Mouse (Mus musculus) left cerebral cortex, adult 2 months (tissue): ENCODE measurements around the gene D630023F18Rik. TPM values are rescaled to one million over a fixed set of nuclear protein-coding genes. Genes with fewer than 3 reads are reported as not detected.

Source experiments
- DNase-seq, 2 experiments: peaks; one replicate each; pipeline ENCODE4 v3.0.0; 2021 to 2022; ENCODE audit warnings: low spot score in 2 of 2, mixed read lengths in 1 of 2; ENCODE audit errors: extremely low spot score in 1 of 2
- H3K27ac ChIP-seq: fragments of 200-600 bp; 2 replicates; pipeline ENCODE4 v1.8.1; 2022
- H3K4me3 ChIP-seq: fragments of 200-600 bp; 2 replicates; pipeline ENCODE4 v1.8.1; 2022
- CTCF ChIP-seq: fragments of 200-600 bp; IDR thresholded peaks from 2 replicates; pipeline ENCODE4 v1.8.1; 2022; ENCODE audit warnings: antibody characterized with exemption, mild to moderate bottlenecking, moderate library complexity
- intact Hi-C: fragments of 180-260 bp; cut with DNase I; formaldehyde crosslinking; loops from one replicate; pipeline ENCODE4 v1.15.1; 2025
- long read RNA-seq, 2 experiments: library from polyadenylated mRNA; stranded (forward); transcript quantifications; one replicate each; pipeline ENCODE4 v2.0.0; 2021; ENCODE audit warnings: borderline mapping rate in 2 of 2
- total RNA-seq, 2 experiments: library from RNA; stranded (reverse); gene quantifications; 2 replicates each; pipeline ENCODE4 v1.2.3; 2021

The D630023F18Rik gene
- 1 to 10 TPM; 6.0 to 6.6 TPM for total RNA-seq
- long read RNA-seq, experiment 1, partial matches to known transcripts, result 0 of 3 reads
- long read RNA-seq, experiment 1, other reads (novel, unspliced or antisense), result 0 of 3 reads
- long read RNA-seq, experiment 2, partial matches to known transcripts, result 0 of 2 reads
- long read RNA-seq, experiment 2, other reads (novel, unspliced or antisense), result 0 of 2 reads

DNA sequence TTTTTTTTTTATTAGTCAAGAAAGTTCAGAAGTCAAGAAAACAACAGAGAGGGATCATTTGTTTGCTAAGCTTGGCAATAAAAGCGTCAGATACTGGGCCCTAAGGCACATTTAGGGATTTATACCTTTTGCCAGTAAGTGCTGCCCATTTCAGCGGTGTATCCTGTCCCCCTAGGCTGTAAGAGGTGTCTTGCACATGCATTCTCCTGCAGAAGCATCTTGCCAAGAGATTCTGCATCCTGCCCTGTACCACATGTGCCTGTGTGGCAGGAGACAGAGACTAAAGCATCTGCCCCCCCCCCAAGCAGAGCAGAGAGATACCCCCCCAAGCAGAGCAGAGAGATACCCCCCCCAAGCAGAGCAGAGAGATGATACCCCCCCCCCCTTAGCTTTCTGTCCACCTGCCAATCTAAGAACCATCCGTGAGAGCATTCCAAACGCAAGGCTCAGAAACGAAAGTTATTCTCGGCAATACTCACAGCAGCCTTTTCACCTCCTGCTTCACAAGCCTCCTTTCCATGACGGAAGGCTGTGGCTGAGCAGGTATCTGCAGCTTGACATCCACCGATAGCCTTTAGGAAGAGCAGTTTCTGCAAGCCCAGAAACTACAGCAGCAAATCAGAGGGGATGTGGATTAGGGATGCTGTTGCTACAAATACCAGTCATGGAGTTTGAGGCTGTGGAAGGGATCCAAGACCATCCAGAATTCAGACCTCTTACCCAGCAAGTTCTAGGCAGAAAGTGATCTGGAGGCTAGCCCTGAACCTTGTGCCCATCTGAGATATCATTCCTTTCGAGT, at the start of gene D630023F18Rik:
Gene D630023F18Rik (minus strand): TSS at position 641 of the 799 bp plus-strand sequence.
- intact Hi-C loops, result no loop called here
- Histone ChIP-seq H3K27ac (no peak within 1 kb of the TSS), H3K4me3 (peak within 1 kb of the TSS; percentile 52)
- peak; percentile 19 to 23 for DNase-seq
- TF ChIP-seq CTCF, result no peak

DNA sequence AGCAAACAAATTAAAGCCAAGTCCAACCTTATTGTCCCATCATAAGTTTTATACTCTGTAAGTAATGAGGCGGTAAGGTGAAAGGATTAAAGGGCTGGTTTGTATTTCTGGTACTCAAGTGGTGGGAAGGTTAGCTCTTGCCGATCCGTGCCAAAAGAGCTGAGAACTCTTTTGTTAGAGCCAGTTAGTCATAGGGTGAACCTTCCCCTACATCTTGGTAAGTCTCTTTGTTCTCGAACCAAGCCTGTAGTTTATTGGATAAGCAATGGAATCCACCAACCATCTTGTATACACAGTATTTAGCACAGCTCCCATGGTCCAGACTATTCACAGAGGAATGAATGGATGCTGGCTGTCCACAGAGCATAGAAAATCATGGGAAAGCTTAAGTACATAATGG, 48.6 kb upstream of the D630023F18Rik start:
- intact Hi-C loops, result loop anchor here (10.0 kb wide), 2 partner anchors 457 to 1507 kb away; no protein-coding TSS in a partner anchor
- DNase-seq, result no peak
- no peak overlapping the region for H3K4me3 ChIP-seq
- TF ChIP-seq CTCF, result no peak
- H3K27ac ChIP-seq, result no peak overlapping the region

- no peak for TF ChIP-seq CTCF
- H3K4me3 ChIP-seq, result no peak overlapping the region
- intact Hi-C loops, result loop anchor here (10.0 kb wide), 2 partner anchors 455 to 1505 kb away; no protein-coding TSS in a partner anchor
- DNase-seq, result no peak
- H3K27ac ChIP-seq, result no peak overlapping the region
These were observed 46.9 kb upstream of the D630023F18Rik start for GRCm38 (mm10) chr1:65169947-65170346.

GRCm38 (mm10) chr1:65169536-65169935, 46.5 kb upstream of the D630023F18Rik start:
- no peak overlapping the region for H3K4me3 ChIP-seq
- no peak overlapping the region for H3K27ac ChIP-seq
- no peak for TF ChIP-seq CTCF
- intact Hi-C loops, result no loop called here
- DNase-seq, result no peak

- DNase-seq, result no peak
- TF ChIP-seq CTCF, result no peak
- Histone ChIP-seq H3K4me3 (no peak overlapping the region), H3K27ac (no peak overlapping the region)
- intact Hi-C loops, result no loop called here
These were observed 44.5 kb upstream of the D630023F18Rik start for GRCm38 (mm10) chr1:65167496-65167895.

DNA sequence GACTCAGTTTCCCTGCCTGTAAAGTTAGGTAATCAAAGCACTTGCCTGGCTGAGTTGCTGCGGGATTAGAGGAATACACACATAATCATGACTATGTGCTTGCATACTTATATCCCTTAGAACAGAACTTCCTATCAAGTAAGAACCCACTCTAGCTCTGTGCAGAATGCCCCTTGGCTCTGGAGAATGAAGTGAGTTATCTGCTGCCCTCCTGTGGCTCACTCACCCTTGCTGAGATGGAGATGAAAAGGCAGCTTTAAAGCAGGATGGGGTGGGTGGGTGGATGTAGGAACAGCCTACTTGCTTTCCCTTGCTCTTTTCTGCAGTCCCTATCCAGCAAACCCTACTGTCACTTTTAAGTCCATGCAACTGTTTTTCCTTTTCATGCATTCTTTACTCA, 39.2 kb upstream of the D630023F18Rik start:
- TF ChIP-seq CTCF, result peak; percentile 31
- no peak overlapping the region for H3K27ac ChIP-seq
- intact Hi-C loops, result no loop called here
- no peak overlapping the region for H3K4me3 ChIP-seq
- no peak for DNase-seq

DNA sequence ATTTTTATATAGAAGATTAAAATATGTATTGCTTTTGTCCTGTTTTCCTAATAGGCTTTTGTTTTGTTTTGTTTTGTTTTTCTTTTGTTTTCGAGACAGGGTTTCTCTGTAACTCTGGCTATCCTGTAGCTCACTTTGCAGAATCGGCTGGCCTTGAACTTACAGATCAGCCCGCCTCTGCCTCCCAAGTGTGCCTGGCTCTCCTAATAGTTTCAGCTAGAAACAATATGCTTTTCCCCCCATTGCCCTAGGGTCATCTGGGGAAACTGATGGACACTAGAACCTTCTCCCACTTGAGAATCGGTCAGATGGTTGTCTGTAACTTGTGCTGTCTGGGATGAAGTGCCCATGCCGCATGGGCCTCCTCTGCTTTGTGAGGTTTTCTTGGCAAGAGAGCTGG, 33.1 kb upstream of the D630023F18Rik start:
- Histone ChIP-seq H3K27ac (no peak overlapping the region), H3K4me3 (no peak overlapping the region)
- intact Hi-C loops, result no loop called here
- TF ChIP-seq CTCF, result no peak
- no peak for DNase-seq

- TF ChIP-seq CTCF, result no peak
- intact Hi-C loops, result no loop called here
- DNase-seq, result no peak
- Histone ChIP-seq H3K27ac (no peak overlapping the region), H3K4me3 (no peak overlapping the region)
These were observed 31.8 kb upstream of the D630023F18Rik start for GRCm38 (mm10) chr1:65154814-65155213.

DNA sequence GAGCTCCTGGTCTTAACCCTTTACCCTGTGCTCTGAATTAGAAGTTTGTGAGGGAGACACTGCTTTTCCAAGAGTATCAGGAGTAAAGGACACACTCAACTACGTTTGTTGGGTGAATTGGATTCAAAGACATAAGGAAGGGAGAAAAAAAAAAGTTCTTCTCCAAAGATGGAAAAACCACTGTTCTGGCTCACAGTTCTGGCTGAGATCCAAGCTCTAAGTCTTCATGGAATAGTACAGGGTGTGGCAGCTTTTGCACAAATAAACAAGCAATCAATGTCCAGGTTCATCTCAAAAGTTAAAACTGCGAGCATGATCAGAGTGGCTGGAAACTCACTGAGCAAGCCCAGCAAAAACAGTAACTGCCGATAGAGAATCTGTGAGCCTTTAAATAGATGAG, 25.0 kb upstream of the D630023F18Rik start:
- no peak overlapping the region for H3K27ac ChIP-seq
- no peak overlapping the region for H3K4me3 ChIP-seq
- no peak for DNase-seq
- intact Hi-C loops, result no loop called here
- TF ChIP-seq CTCF, result no peak

DNA sequence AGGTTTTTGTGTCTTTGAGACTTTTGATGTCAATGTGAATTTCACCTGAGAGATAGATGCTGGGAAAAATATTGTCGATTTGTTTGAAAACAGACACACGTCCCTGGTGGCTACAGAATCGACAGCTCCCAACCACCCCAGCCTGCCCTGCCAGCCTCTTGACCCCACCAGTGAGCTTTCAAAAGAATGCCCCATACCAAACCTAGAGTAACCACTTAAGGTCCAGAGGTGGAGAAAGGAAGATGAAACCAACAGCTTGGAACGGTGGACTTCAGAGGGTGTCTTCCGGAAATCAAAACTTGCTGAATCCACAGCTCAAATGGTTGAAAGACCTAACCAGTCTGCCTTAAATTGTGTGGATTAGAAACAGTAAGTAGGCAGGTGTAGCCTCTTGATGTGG, 24.3 kb upstream of the D630023F18Rik start:
- no peak for DNase-seq
- no peak for TF ChIP-seq CTCF
- Histone ChIP-seq H3K4me3 (no peak overlapping the region), H3K27ac (no peak overlapping the region)
- intact Hi-C loops, result no loop called here

- Histone ChIP-seq H3K27ac (no peak overlapping the region), H3K4me3 (no peak overlapping the region)
- no peak for TF ChIP-seq CTCF
- DNase-seq, result no peak
- intact Hi-C loops, result no loop called here
These were observed 23.6 kb upstream of the D630023F18Rik start for GRCm38 (mm10) chr1:65146601-65147000.

GRCm38 (mm10) chr1:65144783-65145182, 21.8 kb upstream of the D630023F18Rik start:
- H3K27ac ChIP-seq, result no peak overlapping the region
- H3K4me3 ChIP-seq, result no peak overlapping the region
- DNase-seq, result no peak
- no peak for TF ChIP-seq CTCF
- intact Hi-C loops, result no loop called here
